Mouse (Mus musculus): ENCODE data around the gene Acss2.

Gene Acss2

DNA sequence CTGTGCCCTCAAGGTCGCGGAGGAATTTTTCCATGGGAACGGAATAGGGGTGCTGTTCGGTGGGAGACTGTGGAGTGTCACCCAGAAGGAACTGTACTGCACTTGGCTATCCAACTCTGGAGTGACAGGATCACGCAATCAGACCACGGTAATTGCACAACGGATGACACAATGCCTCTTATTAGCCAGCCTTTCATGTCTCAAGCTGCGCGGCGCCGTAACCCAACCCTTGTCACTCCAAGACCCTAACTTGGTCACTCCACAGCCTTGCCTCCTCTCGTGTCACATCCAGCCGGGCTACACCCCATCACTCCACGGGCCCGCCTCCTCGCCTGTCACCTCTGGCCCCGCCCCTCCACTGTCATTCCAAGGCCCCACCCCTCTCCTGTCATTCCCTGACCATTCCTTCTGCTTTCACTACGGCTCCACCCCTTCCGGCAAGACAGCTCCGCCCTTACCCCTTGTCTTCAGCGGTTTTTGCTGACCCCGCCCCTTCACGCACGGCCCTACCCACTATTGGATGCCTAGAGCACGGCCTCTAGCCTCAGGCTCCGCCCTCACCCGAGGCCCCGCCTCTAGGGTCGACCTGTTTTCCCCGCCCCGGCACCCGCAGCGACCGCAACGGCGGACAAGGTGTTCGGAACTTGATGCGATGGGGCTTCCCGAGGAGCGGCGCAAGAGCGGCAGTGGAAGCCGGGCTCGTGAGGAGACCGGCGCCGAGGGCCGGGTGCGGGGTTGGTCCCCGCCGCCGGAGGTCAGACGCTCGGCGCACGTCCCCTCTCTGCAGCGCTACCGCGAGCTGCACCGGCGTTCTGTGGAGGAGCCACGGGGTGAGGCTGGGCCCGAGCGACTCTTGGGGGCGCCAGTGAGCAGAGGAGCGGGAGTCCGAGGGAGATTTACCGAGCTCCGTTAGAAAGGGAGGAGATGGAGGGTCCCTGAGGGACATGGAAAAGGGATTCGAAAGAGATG, at the start of gene Acss2, which contains the start of gene Ggt7:
Gene Acss2 (plus strand): TSS at position 494 of the 969 bp plus-strand sequence.
Gene Ggt7 (minus strand): TSS at position 783 of the 969 bp plus-strand sequence.
- peak; percentile 97 to 99 for DNase-seq (ENCODE audit: low spot score in 2 of 2)

- DNase-seq (ENCODE audit: low spot score in 2 of 2), result peak; percentile 44 to 77
Observed at GRCm38 (mm10) chr2:155472671-155473569, 44.8 kb upstream of the Acss2 start.

- peak; percentile 66 to 86 for DNase-seq (ENCODE audit: low spot score in 2 of 2)
Observed at GRCm38 (mm10) chr2:155473570-155474088, 44.1 kb upstream of the Acss2 start, which contains the start of gene Ncoa6. Gene Ncoa6, minus strand, starts transcription at chr2:155473894.

DNA sequence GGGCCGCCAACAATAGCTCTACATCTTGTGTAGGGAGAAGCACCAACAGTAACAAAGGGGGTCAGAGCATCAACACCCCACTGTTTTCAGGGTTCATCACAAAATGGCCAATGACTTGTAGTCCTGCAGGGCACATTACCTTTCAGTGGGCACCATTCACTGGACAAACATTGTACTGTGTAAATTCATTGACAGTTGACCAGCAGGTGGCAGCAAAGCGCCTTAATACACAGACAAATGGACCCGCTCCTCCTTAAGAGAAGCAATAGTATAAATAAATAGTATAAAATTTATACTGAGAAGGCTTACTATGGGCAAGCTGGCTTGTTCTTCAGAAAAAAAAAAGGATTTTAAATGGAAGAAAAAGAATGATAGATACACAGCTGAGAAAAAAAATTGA, 35.7 kb upstream of the Acss2 start:
- DNase-seq (ENCODE audit: low spot score in 2 of 2), result peak; percentile 63 to 87

GRCm38 (mm10) chr2:155490998-155491397, 26.8 kb upstream of the Acss2 start:
- DNase-seq (ENCODE audit: low spot score in 2 of 2), result no peak

DNA sequence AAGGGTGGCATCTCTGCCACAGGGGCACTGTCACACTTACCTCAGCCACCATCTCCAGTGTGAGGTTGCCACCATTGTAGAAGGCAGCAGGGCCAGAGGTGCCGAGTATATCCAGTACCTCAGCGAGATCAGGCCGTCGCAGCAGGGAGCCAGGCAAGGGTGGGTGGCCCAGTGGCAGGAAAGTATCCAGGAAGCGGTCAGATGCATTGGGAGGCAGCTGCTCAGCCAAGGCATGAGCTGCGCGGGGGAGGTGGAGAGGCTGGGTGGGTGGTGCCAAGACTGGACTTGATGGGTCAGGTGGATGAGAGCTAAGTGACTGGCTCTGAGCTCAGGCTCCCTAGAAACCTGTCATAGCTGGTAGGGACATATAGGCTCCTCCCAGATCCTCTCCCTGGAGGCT, 15.2 kb upstream of the Acss2 start:
- no peak for DNase-seq (ENCODE audit: low spot score in 2 of 2)

GRCm38 (mm10) chr2:155504440-155505355, 13.1 kb upstream of the Acss2 start:
- DNase-seq (ENCODE audit: low spot score in 2 of 2), result no peak

DNA sequence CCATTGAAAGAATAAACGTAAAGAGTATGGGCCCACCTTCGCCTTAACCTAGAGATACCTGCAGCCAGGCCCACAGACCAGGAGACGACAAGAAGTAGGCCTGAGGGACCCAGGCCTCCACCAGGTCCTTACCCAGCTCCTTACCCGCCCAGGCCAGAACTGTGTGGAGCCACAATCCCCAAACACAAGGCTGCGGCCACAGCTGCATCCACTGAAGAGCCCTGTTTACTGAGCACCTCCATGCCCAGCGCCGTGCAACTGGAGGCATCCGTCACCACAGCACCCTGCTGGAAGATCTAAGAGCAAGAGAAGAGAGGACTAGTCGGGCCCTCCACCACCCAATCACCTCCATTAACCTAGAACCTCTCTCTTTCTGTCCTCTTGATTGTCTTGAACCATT, 11.9 kb upstream of the Acss2 start:
- no peak for DNase-seq (ENCODE audit: low spot score in 2 of 2)

DNA sequence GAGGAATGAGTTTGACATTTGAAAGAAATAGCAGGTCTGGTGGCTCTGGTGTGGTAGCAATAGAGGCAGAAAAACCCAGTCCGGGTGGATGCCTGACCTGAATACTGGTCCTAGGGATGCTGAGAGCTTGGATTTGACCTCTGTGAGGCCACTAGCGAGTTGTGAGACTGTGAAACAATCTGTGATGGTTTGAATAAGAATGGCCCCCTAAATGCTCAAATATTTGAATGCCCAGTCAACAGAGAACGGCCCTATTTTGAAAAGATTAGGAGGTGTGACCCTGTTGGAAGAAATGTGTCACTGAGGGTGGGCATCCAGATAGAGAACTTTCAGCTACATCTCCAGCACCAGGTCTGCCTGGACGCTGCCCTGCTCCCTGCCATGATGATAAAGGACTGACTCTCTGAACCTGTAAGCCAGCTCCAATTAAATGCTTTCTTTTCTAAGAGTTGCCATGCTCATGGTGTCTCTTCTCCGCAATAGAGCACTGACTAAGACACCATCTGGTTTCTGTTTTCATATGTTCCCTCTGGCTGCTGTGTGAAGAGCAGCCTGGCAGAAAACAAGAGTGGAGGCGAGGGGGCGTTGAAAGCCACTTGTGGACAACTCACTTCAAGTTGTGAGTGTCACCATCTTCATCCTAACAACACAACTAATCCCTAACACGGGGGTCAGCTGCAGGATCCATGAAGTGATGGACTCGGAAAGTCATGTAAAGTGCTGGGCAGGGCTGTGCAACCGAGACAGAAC, 9.9 kb upstream of the Acss2 start:
- no peak for DNase-seq (ENCODE audit: low spot score in 2 of 2)

DNA sequence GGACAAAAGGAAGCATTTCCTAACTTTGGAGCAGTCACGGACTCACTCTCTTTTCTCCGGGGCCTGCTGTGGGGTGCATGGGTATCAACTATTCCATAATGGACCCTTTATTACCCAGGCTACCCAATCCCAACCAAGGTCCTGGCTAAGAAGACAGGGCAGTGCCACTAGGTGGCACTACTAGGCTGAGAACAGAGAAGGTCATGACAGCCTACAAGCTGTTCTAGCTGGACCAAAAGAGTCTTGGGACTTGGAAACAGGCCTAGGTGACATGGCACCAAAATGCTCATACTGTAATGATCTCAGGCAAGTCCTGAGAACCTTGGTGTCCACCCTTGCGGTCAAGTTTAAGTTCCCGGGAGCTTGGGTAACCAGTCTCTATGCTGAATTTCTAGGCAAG, 5.3 kb upstream of the Acss2 start:
- peak in 1 of 2 experiments; percentile 48 for DNase-seq (ENCODE audit: low spot score in 2 of 2)

GRCm38 (mm10) chr2:155513543-155513942, 4.2 kb upstream of the Acss2 start:
- no peak for DNase-seq (ENCODE audit: low spot score in 2 of 2)

GRCm38 (mm10) chr2:155514666-155515065, 3.1 kb upstream of the Acss2 start:
- peak; percentile 71 to 84 for DNase-seq (ENCODE audit: low spot score in 2 of 2)

DNA sequence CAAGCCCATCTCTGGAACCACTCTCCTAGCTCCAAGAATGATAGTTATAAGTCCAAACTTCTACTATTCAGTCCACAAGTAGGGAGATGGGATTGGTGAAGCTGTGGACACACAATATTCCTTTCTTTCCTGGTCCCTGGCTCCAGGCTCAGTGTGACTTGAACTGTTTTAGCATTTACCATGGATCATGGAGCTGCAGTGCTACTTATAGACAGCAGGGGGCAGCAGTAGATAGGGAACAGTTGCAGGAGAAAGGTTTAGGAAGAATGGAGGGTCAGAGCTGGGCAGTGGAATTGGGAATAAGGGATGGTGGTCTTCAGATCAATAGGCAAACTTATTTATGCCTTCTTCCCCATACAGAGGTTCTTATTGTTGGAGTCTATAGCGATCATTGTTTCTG, 1.8 kb upstream of the Acss2 start:
- peak; percentile 54 to 78 for DNase-seq (ENCODE audit: low spot score in 2 of 2)

DNA sequence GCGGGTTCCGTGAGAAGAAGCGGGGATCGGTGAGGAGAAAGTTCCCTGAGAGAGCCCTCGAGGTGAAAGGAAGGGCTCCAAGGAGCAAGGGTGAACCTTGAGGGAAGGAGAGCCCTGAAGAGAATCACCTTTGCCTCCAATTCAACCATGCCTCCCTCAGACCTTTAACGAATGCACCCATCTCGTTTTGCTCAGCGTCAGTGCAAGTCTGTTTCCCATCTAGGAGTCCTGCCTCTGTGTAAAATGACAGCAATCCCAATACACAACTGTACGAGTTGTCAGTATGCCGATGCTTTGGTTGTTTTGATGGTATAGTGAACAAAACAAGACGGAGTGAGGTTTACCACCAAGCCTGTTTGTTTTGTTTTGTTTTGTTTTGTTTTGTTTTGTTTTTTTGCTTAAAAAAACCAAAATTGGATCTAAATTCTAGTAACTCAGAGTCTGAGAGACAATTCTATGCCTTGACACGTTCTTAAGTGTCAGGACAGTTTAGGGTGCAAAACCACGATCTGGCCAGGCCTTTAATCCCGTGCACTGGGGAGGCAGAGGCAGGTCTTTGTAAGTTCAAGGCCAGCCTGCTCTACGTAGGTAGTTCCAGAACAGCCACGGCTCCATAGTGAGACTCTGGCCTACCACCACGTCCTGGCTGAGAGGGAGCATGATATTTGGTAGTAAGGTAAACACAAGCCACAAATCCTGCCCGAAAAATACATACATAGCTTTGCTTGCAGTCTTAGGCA, 953 bp downstream of the Acss2 start:
- no peak for DNase-seq (ENCODE audit: low spot score in 2 of 2)

DNA sequence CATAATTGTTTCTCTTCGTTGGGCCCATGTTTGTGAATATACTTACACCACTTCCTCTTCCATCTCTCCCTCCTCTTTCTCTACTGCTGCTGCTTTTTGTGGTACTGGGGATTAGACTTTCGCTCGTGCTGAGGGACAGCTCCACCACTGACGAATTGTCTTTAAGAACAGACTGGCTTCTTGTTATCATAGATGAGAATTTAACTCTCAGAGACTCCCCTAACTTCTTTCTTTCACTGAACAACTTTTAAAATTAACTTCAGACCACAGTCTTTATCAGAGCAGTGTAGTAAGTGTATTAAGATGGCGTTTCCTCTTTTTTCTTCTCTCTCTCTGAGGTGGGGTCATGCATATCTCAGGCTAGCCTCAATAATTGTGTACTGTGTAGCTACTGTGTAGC, 6.0 kb downstream of the Acss2 start:
- no peak for DNase-seq (ENCODE audit: low spot score in 2 of 2)

- no peak for DNase-seq (ENCODE audit: low spot score in 2 of 2)
Observed at GRCm38 (mm10) chr2:155524378-155524777, 6.6 kb downstream of the Acss2 start.

- no peak for DNase-seq (ENCODE audit: low spot score in 2 of 2)
Observed at GRCm38 (mm10) chr2:155527367-155527766, 9.6 kb downstream of the Acss2 start.

DNA sequence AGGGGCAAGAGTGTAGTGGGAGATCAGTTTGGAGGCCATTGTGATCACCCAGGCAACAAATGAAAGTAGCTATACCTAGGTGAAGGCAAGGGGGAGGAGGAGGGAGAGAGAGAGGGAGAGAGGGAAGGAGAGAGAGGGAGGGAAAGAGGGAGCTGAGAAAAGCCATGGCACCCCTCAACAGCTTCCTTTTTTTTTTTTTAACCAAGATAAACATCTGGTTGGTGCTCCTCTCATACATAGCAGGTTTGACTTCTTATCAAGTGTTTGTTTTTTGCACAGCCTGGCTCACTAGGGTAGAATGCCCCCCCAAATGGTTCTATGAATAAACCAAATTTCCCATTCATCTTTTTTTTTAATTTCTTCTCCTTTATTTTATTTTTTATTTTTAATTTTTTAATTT, 18.5 kb downstream of the Acss2 start:
- no peak for DNase-seq (ENCODE audit: low spot score in 2 of 2)

GRCm38 (mm10) chr2:155537761-155538462, 20.2 kb downstream of the Acss2 start:
- no peak for DNase-seq (ENCODE audit: low spot score in 2 of 2)

Measured in spleen, postnatal 4 days (tissue).